Mouse (Mus musculus): ENCODE results near the gene Gm49383. TPM values are rescaled to one million over a fixed set of nuclear protein-coding genes. Genes with fewer than 3 reads are reported as not detected.
A peak's percentile ranks its signal among the peaks of the same experiment; 100 is the strongest.

Gene Gm49383
- polyA plus RNA-seq, 1 experiment from 2014 or later: 10.2 TPM

DNA sequence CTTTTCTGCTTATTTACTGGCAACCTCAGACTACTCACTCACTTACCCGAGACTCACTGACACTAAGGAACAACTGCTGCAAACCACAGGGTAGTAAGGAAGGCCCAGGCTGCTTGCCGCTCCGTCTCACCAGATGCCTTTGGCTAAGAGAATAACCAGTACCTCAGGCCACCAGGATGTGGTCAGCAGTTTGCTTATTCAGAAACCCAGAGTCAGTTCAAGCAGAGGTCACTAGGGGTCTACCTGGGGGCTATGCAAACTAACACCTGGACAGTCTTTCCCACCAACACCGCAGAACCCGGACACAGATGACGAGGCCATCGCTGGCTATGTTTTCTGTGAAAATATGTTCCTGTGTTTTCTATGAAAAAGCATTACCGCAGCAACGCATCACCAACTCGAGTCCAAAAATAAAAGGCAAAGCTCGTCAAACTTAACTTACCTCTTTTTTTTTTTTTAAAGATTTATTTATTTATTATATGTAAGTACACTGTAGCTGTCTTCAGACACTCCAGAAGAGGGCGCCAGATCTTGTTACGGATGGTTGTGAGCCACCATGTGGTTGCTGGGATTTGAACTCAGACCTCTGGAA is 16.4 kb upstream of the Gm49383 start:
- no peak overlapping the region for H3K27ac ChIP-seq (ENCODE audit: low read depth)
- no peak for ATAC-seq
- 90% methylated on average over 13 of the region's 13 CpGs for WGBS (ENCODE audit: insufficient replicate concordance)
- no peak overlapping the region for H3K9ac ChIP-seq (replicated peaks)
- DNase-seq: no peak
- 0 out of 2 replicates have a peak, but pooled peaks have one; percentile 1 for TF ChIP-seq CTCF (IDR thresholded peaks at IDR 0.05; ENCODE audit: low read depth)
- no peak for TF ChIP-seq EP300 (IDR thresholded peaks at IDR 0.05; ENCODE audit: low read depth)
- no peaks in the 10 kb centered on the region for H3K4me1 ChIP-seq (ENCODE audit: insufficient read depth)
- no peak overlapping the region for H3K4me2 ChIP-seq (ENCODE audit: low read depth, low read length)
- no peak overlapping the region for H3K4me3 ChIP-seq (ENCODE audit: low read depth, low read length)
- H3K27me3 ChIP-seq (ENCODE audit: insufficient read depth, low read length): no peaks in the 10 kb centered on the region
- peaks cover 41% of the 10 kb centered on the region for H3K36me3 ChIP-seq (replicated peaks; ENCODE audit: insufficient read depth, low read length)
- H3K9me3 ChIP-seq (ENCODE audit: low read length): no peaks in the 10 kb centered on the region

DNA sequence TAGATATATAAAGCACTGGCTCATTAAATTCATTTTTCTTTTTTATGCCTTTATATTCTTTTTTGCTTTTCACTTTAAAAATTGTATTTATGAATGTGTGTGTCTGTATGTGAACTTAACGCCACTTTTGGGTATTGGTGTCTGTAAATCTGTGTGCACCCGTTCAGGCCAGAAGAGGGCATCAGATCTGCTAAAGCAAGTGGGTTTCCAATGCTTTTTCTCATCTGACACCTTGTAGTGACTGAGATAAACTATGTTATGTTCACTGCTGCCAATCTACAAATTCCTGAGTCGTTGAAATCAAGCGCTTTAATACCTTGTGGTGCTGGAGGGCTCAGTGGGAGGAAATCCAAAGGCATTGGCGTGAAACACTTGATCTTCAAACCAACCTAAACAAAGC is 14.2 kb upstream of the Gm49383 start:
- 78% methylated on average over 5 of the region's 5 CpGs for WGBS (ENCODE audit: insufficient replicate concordance)
- Histone ChIP-seq H3K9me3 (ENCODE audit: low read length) (no peaks in the 10 kb centered on the region), H3K4me1 (ENCODE audit: insufficient read depth) (no peaks in the 10 kb centered on the region), H3K4me2 (ENCODE audit: low read depth, low read length) (no peak overlapping the region), H3K27ac (ENCODE audit: low read depth) (no peak overlapping the region), H3K4me3 (ENCODE audit: low read depth, low read length) (no peak overlapping the region), H3K9ac (replicated peaks) (no peak overlapping the region), H3K27me3 (ENCODE audit: insufficient read depth, low read length) (no peaks in the 10 kb centered on the region), H3K36me3 (replicated peaks; ENCODE audit: insufficient read depth, low read length) (peaks cover 33% of the 10 kb centered on the region)
- ATAC-seq: no peak
- TF ChIP-seq EP300 (IDR thresholded peaks at IDR 0.05; ENCODE audit: low read depth) (no peak), CTCF (IDR thresholded peaks at IDR 0.05; ENCODE audit: low read depth) (peak; percentile 52)
- DNase-seq: no peak

DNA sequence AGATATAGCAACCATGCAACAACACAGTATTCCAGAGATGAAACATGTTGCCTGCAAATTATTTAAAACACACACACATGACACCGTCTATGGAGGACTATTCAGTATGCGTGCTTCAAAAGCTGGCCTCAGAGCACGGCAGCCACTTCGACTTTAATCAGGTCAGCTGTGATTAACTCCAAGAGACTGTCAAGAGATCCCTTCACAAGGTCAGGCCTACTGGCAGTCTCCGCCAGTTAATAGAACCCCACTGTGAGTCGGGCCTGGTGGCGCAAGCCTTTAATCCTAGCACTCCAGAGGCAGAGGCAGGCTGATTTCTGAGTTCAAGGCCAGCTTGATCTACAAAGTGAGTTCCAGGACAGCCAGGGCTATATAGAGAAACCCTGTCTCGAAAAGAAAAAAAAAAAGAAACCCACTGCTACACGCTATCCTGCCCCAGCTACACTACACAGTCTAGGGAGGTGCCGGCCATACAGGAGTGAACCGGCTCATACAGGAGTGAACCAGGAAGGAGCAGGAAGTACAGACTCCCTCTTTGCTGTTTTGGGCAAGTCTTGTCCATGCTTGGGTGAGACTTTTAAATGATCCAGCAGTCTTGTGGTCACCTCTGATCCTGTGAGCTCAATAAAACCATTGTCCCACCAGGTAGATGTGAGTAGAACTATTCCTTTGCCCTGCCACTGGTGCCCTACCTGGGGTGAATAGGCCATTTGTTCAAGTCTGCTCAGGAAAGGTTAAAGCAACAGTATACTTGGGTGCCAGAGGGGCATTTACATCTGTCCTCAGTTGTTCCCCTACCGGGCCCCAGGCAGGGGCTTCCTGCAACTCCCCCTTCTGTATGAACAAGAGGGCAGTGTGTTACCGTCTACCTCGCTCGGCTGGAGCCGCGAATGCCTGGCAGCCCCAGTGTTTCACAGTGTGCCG is 13.4 kb upstream of the Gm49383 start:
- no peak overlapping the region for H3K4me3 ChIP-seq (ENCODE audit: low read depth, low read length)
- TF ChIP-seq EP300 (IDR thresholded peaks at IDR 0.05; ENCODE audit: low read depth): no peak
- no peak for TF ChIP-seq CTCF (IDR thresholded peaks at IDR 0.05; ENCODE audit: low read depth)
- DNase-seq (no peak), ATAC-seq (no peak)
- no peak overlapping the region for H3K9ac ChIP-seq (replicated peaks)
- H3K36me3 ChIP-seq (replicated peaks; ENCODE audit: insufficient read depth, low read length): peaks cover 33% of the 10 kb centered on the region
- no peaks in the 10 kb centered on the region for H3K4me1 ChIP-seq (ENCODE audit: insufficient read depth)
- no peaks in the 10 kb centered on the region for H3K9me3 ChIP-seq (ENCODE audit: low read length)
- H3K4me2 ChIP-seq (ENCODE audit: low read depth, low read length): no peak overlapping the region
- 90% methylated on average over 18 of the region's 18 CpGs for WGBS (ENCODE audit: insufficient replicate concordance)
- no peaks in the 10 kb centered on the region for H3K27me3 ChIP-seq (ENCODE audit: insufficient read depth, low read length)
- no peak overlapping the region for H3K27ac ChIP-seq (ENCODE audit: low read depth)

DNA sequence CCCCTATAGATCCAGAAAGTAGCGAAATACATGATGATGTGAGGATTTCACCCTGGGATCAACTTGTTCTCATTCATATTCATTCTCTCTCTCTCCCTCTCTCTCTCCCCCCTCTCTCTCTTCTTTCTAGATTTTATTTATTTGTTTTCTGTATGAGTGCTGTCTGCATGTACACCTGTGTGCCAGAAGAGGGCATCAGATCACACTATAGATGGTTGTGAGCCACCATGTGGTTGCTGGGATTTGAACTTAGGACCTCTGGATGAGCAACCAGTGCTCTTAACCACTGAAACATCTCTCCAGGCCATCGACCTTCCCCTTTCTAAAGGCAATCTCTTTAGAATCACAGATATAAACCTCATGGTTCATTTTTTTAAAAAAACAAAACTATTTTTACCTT is 11.6 kb upstream of the Gm49383 start:
- ATAC-seq (no peak), DNase-seq (no peak)
- no peak overlapping the region for H3K9ac ChIP-seq (replicated peaks)
- TF ChIP-seq CTCF (IDR thresholded peaks at IDR 0.05; ENCODE audit: low read depth) (peak; percentile 50), EP300 (IDR thresholded peaks at IDR 0.05; ENCODE audit: low read depth) (no peak)
- no peak overlapping the region for H3K4me2 ChIP-seq (ENCODE audit: low read depth, low read length)
- H3K4me1 ChIP-seq (ENCODE audit: insufficient read depth): no peaks in the 10 kb centered on the region
- H3K27me3 ChIP-seq (ENCODE audit: insufficient read depth, low read length): no peaks in the 10 kb centered on the region
- H3K36me3 ChIP-seq (replicated peaks; ENCODE audit: insufficient read depth, low read length): peaks cover 29% of the 10 kb centered on the region
- no peaks in the 10 kb centered on the region for H3K9me3 ChIP-seq (ENCODE audit: low read length)
- WGBS (ENCODE audit: insufficient replicate concordance): 87% methylated on average over 2 of the region's 2 CpGs
- no peak overlapping the region for H3K27ac ChIP-seq (ENCODE audit: low read depth)
- H3K4me3 ChIP-seq (ENCODE audit: low read depth, low read length): no peak overlapping the region

DNA sequence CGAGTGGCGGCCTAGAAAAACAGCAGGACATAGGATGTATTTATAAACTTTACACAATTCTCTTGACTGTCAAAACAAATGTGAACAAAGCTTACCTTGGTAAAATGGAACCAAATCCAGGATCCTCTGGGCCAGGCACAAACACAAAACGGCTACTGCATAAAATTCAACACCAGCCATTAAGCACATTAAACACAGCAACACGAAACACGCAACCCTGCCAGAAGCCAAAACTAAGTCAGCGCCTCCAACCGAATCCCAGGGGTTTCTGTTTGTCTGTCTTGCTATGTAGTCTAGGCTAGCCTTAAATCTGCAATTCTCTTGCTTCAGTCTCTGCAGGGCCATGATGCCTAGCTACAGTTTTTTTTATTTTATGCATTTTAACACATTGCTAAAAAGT is 11.0 kb upstream of the Gm49383 start:
- peaks cover 28% of the 10 kb centered on the region for H3K36me3 ChIP-seq (replicated peaks; ENCODE audit: insufficient read depth, low read length)
- H3K27me3 ChIP-seq (ENCODE audit: insufficient read depth, low read length): no peaks in the 10 kb centered on the region
- no peak overlapping the region for H3K4me2 ChIP-seq (ENCODE audit: low read depth, low read length)
- DNase-seq (no peak), ATAC-seq (no peak)
- WGBS (ENCODE audit: insufficient replicate concordance): 97% methylated on average over 7 of the region's 7 CpGs
- H3K27ac ChIP-seq (ENCODE audit: low read depth): no peak overlapping the region
- no peak overlapping the region for H3K9ac ChIP-seq (replicated peaks)
- TF ChIP-seq EP300 (IDR thresholded peaks at IDR 0.05; ENCODE audit: low read depth) (no peak), CTCF (IDR thresholded peaks at IDR 0.05; ENCODE audit: low read depth) (no peak)
- no peak overlapping the region for H3K4me3 ChIP-seq (ENCODE audit: low read depth, low read length)
- no peaks in the 10 kb centered on the region for H3K9me3 ChIP-seq (ENCODE audit: low read length)
- no peaks in the 10 kb centered on the region for H3K4me1 ChIP-seq (ENCODE audit: insufficient read depth)

DNA sequence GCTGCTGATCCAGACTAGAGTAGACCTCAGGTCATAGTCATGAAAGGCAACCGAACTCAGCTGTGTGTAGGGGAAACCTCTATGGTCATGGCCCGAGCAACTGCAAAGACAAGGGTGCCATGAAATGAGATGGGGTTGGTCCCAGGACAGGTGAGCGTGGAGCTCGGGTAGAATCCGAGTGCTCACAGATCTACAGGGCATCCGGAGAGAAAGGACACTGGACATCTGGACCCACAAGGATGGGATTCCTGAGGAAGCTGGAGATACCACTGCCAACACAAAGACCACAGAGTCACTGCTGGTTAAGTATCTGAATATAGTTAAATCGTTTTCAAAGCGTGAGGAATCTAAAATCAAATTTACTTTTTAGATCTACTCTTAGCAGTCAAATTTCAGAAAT is 10.5 kb upstream of the Gm49383 start:
- no peak overlapping the region for H3K4me3 ChIP-seq (ENCODE audit: low read depth, low read length)
- H3K9ac ChIP-seq (replicated peaks): no peak overlapping the region
- TF ChIP-seq CTCF (IDR thresholded peaks at IDR 0.05; ENCODE audit: low read depth) (no peak), EP300 (IDR thresholded peaks at IDR 0.05; ENCODE audit: low read depth) (no peak)
- H3K4me1 ChIP-seq (ENCODE audit: insufficient read depth): no peaks in the 10 kb centered on the region
- 83% methylated on average over 8 of the region's 8 CpGs for WGBS (ENCODE audit: insufficient replicate concordance)
- ATAC-seq (no peak), DNase-seq (no peak)
- H3K9me3 ChIP-seq (ENCODE audit: low read length): no peaks in the 10 kb centered on the region
- H3K27me3 ChIP-seq (ENCODE audit: insufficient read depth, low read length): no peaks in the 10 kb centered on the region
- peaks cover 30% of the 10 kb centered on the region for H3K36me3 ChIP-seq (replicated peaks; ENCODE audit: insufficient read depth, low read length)
- no peak overlapping the region for H3K4me2 ChIP-seq (ENCODE audit: low read depth, low read length)
- no peak overlapping the region for H3K27ac ChIP-seq (ENCODE audit: low read depth)

All from liver, postnatal 0 days (tissue).